Mouse (Mus musculus) WW6 (cell line): ENCODE data around the gene Exo1.

ENCODE experiments used
- DNase-seq: peaks from one replicate; pipeline ENCODE4 v3.0.0-alpha.2; 2013; ENCODE audit warnings: low read depth, low spot score

The Exo1 gene

GRCm38 (mm10) chr1:175950851-175951250, 70.5 kb downstream of the Exo1 start:
- no peak for DNase-seq

- no peak for DNase-seq
These were observed 81.4 kb downstream of the Exo1 start for GRCm38 (mm10) chr1:175961786-175962185.
